Mouse (Mus musculus) midbrain, embryonic 10.5 days (tissue): ENCODE results near the gene Pcsk6. TPM values are rescaled to one million over a fixed set of nuclear protein-coding genes. Genes with fewer than 3 reads are reported as not detected.

Experiments
- DNase-seq: peaks from one replicate; pipeline ENCODE4 v3.0.0-alpha.2; 2017; ENCODE audit warnings: low spot score
- H3K27ac ChIP-seq: fragments of 300-500 bp; sonication (generic); replicated peaks from 2 replicates; pipeline ENCODE4 v1.5.1; 2016; ENCODE audit warnings: mild to moderate bottlenecking
- H3K27me3 ChIP-seq: fragments of 300-500 bp; sonication (generic); 2 replicates; pipeline ENCODE4 v1.6.1; 2016; ENCODE audit warnings: low read depth, mild to moderate bottlenecking; ENCODE audit not compliant: poor library complexity, severe bottlenecking
- H3K36me3 ChIP-seq: fragments of 300-500 bp; sonication (generic); 2 replicates; pipeline ENCODE4 v1.6.1; 2016; ENCODE audit warnings: mild to moderate bottlenecking, moderate library complexity
- H3K4me1 ChIP-seq: fragments of 300-500 bp; sonication (generic); 2 replicates; pipeline ENCODE4 v1.6.1; 2016
- H3K4me3 ChIP-seq: fragments of 300-500 bp; sonication (generic); 2 replicates; pipeline ENCODE4 v1.5.1; 2016; ENCODE audit warnings: mild to moderate bottlenecking, moderate library complexity
- H3K9me3 ChIP-seq: fragments of 300-500 bp; sonication (generic); replicated peaks from 2 replicates; pipeline ENCODE4 v1.6.1; 2016; ENCODE audit warnings: mild to moderate bottlenecking
- WGBS: fragments of 180-500 bp; shearing (Covaris S2); methylation state at CpG from one replicate; pipeline ENCODE4 v1.1.7; 2016; 5-methylcytosine and 5-hydroxymethylcytosine counted together
- polyA plus RNA-seq: library from polyadenylated mRNA; unstranded; fragments of >200 nt; fragmentation: Nextera tagmentation; extraction: Ambion mirVana; gene quantifications from 2 replicates; pipeline ENCODE4 v1.2.1, GENCODE M21; 2016

Gene Pcsk6
- polyA plus RNA-seq, 1 experiment from 2014 or later: 0.74 TPM

- DNase-seq: no peak
- H3K36me3 ChIP-seq: no peaks in the 10 kb centered on the region
- peaks cover 23% of the 10 kb centered on the region for H3K4me1 ChIP-seq
- no peak overlapping the region for H3K4me3 ChIP-seq
- WGBS: 94% methylated on average over 5 of the region's 5 CpGs
- H3K9me3 ChIP-seq: no peaks in the 10 kb centered on the region
- no peak overlapping the region for H3K27ac ChIP-seq
- no peaks in the 10 kb centered on the region for H3K27me3 ChIP-seq
Measured at GRCm38 (mm10) chr7:65958105-65958504, 96.6 kb downstream of the Pcsk6 start.

GRCm38 (mm10) chr7:65959221-65959924 lies 97.8 kb downstream of the Pcsk6 start:
- WGBS: 96% methylated on average over 9 of the region's 9 CpGs
- no peak overlapping the region for H3K4me3 ChIP-seq
- DNase-seq: no peak
- peaks cover 22% of the 10 kb centered on the region for H3K4me1 ChIP-seq
- H3K27me3 ChIP-seq: no peaks in the 10 kb centered on the region
- peaks cover 6% of the 10 kb centered on the region; the same call in 1 of the 2 replicates for H3K9me3 ChIP-seq
- 0 out of 2 replicates have a peak overlapping the region, but pooled peaks have one; percentile 9 for H3K27ac ChIP-seq
- no peaks in the 10 kb centered on the region for H3K36me3 ChIP-seq

GRCm38 (mm10) chr7:65962611-65963010 lies 101.1 kb downstream of the Pcsk6 start:
- 93% methylated on average over 7 of the region's 7 CpGs for WGBS
- no peak for DNase-seq
- Histone ChIP-seq H3K27ac (no peak overlapping the region), H3K4me1 (no peaks in the 10 kb centered on the region), H3K4me3 (no peak overlapping the region), H3K9me3 (peaks cover 7% of the 10 kb centered on the region; the same call in 1 of the 2 replicates), H3K36me3 (no peaks in the 10 kb centered on the region), H3K27me3 (no peaks in the 10 kb centered on the region)

- Histone ChIP-seq H3K36me3 (no peaks in the 10 kb centered on the region), H3K27me3 (no peaks in the 10 kb centered on the region), H3K4me3 (no peak overlapping the region), H3K27ac (no peak overlapping the region), H3K4me1 (no peaks in the 10 kb centered on the region), H3K9me3 (peaks cover 7% of the 10 kb centered on the region; the same call in 1 of the 2 replicates)
- no peak for DNase-seq
Measured at GRCm38 (mm10) chr7:65964398-65964797, 102.9 kb downstream of the Pcsk6 start.

- H3K27ac ChIP-seq: 0 out of 2 replicates have a peak overlapping the region, but pooled peaks have one; percentile 55
- H3K27me3 ChIP-seq: no peaks in the 10 kb centered on the region
- 90% methylated on average over 10 of the region's 10 CpGs for WGBS
- DNase-seq: no peak
- no peak overlapping the region for H3K4me3 ChIP-seq
- H3K9me3 ChIP-seq: no peaks in the 10 kb centered on the region
- H3K36me3 ChIP-seq: no peaks in the 10 kb centered on the region
- H3K4me1 ChIP-seq: peaks cover 21% of the 10 kb centered on the region
Measured at GRCm38 (mm10) chr7:65971301-65971700, 109.8 kb downstream of the Pcsk6 start.

GRCm38 (mm10) chr7:65977286-65977685 lies 115.8 kb downstream of the Pcsk6 start:
- H3K4me3 ChIP-seq: no peak overlapping the region
- H3K4me1 ChIP-seq: peaks cover 16% of the 10 kb centered on the region
- no peak for DNase-seq
- WGBS: 84% methylated on average over 5 of the region's 5 CpGs
- H3K36me3 ChIP-seq: no peaks in the 10 kb centered on the region
- H3K27me3 ChIP-seq: no peaks in the 10 kb centered on the region
- no peaks in the 10 kb centered on the region for H3K9me3 ChIP-seq
- H3K27ac ChIP-seq: no peak overlapping the region

GRCm38 (mm10) chr7:65977977-65978376 lies 116.4 kb downstream of the Pcsk6 start:
- H3K27ac ChIP-seq: no peak overlapping the region
- no peaks in the 10 kb centered on the region for H3K36me3 ChIP-seq
- DNase-seq: no peak
- H3K4me3 ChIP-seq: no peak overlapping the region
- H3K9me3 ChIP-seq: no peaks in the 10 kb centered on the region
- 88% methylated on average over 11 of the region's 11 CpGs for WGBS
- no peaks in the 10 kb centered on the region for H3K27me3 ChIP-seq
- H3K4me1 ChIP-seq: peaks cover 14% of the 10 kb centered on the region

GRCm38 (mm10) chr7:65978996-65979823 lies 117.7 kb downstream of the Pcsk6 start:
- Histone ChIP-seq H3K27ac (no peak overlapping the region), H3K36me3 (no peaks in the 10 kb centered on the region), H3K27me3 (no peaks in the 10 kb centered on the region), H3K4me1 (peaks cover 6% of the 10 kb centered on the region), H3K4me3 (no peak overlapping the region), H3K9me3 (no peaks in the 10 kb centered on the region)
- no peak for DNase-seq
- 82% methylated on average over 11 of the region's 11 CpGs for WGBS

GRCm38 (mm10) chr7:65980000-65980399 lies 118.5 kb downstream of the Pcsk6 start:
- no peak for DNase-seq
- Histone ChIP-seq H3K4me3 (no peak overlapping the region), H3K9me3 (no peaks in the 10 kb centered on the region), H3K27me3 (no peaks in the 10 kb centered on the region), H3K27ac (no peak overlapping the region), H3K4me1 (peaks cover 6% of the 10 kb centered on the region), H3K36me3 (no peaks in the 10 kb centered on the region)
- WGBS: 92% methylated on average over 9 of the region's 9 CpGs

- Histone ChIP-seq H3K4me3 (no peak overlapping the region), H3K27ac (no peak overlapping the region), H3K9me3 (no peaks in the 10 kb centered on the region), H3K27me3 (no peaks in the 10 kb centered on the region), H3K4me1 (peaks cover 3% of the 10 kb centered on the region; the same call in 1 of the 2 replicates), H3K36me3 (no peaks in the 10 kb centered on the region)
- no peak for DNase-seq
- WGBS: 78% methylated on average over 3 of the region's 3 CpGs
Measured at GRCm38 (mm10) chr7:65982057-65982456, 120.5 kb downstream of the Pcsk6 start.

- Histone ChIP-seq H3K9me3 (no peaks in the 10 kb centered on the region), H3K27me3 (no peaks in the 10 kb centered on the region), H3K4me3 (no peak overlapping the region), H3K36me3 (no peaks in the 10 kb centered on the region), H3K4me1 (no peaks in the 10 kb centered on the region), H3K27ac (no peak overlapping the region)
- 85% methylated on average over 4 of the region's 4 CpGs for WGBS
- DNase-seq: no peak
Measured at GRCm38 (mm10) chr7:65988249-65988648, 126.7 kb downstream of the Pcsk6 start.

GRCm38 (mm10) chr7:65988709-65989108 lies 127.2 kb downstream of the Pcsk6 start:
- 93% methylated on average over 5 of the region's 5 CpGs for WGBS
- Histone ChIP-seq H3K27ac (no peak overlapping the region), H3K4me1 (no peaks in the 10 kb centered on the region), H3K9me3 (no peaks in the 10 kb centered on the region), H3K4me3 (no peak overlapping the region), H3K27me3 (no peaks in the 10 kb centered on the region), H3K36me3 (no peaks in the 10 kb centered on the region)
- DNase-seq: no peak

- H3K27ac ChIP-seq: no peak overlapping the region
- H3K36me3 ChIP-seq: no peaks in the 10 kb centered on the region
- H3K27me3 ChIP-seq: no peaks in the 10 kb centered on the region
- no peaks in the 10 kb centered on the region for H3K9me3 ChIP-seq
- 85% methylated on average over 6 of the region's 6 CpGs for WGBS
- H3K4me1 ChIP-seq: no peaks in the 10 kb centered on the region
- DNase-seq: no peak
- H3K4me3 ChIP-seq: no peak overlapping the region
Measured at GRCm38 (mm10) chr7:65992329-65992728, 130.8 kb downstream of the Pcsk6 start.
